Mouse (Mus musculus): ENCODE measurements around the gene Esf1. TPM values are rescaled to one million over a fixed set of nuclear protein-coding genes. Genes with fewer than 3 reads are reported as not detected.
"Not testable (repeated sequence)": the region's sequence is repeated elsewhere in the genome, so short reads cannot be mapped to it uniquely, and the experiment has no call there.

The Esf1 gene
- polyA plus RNA-seq, 1 experiment from 2014 or later, result 29.0 TPM

- H3K27ac ChIP-seq; H3K27me3 ChIP-seq; H3K9me3 ChIP-seq (replicated peaks); H3K4me3 ChIP-seq (replicated peaks); ATAC-seq (replicated peaks; ENCODE audit: low FRiP score); H3K4me1 ChIP-seq; H3K4me2 ChIP-seq; H3K9ac ChIP-seq: not testable (repeated sequence)
- peaks cover 45% of the 10 kb centered on the region for H3K36me3 ChIP-seq
- 93% methylated on average over 4 of the region's 4 CpGs for WGBS
Measured at GRCm38 (mm10) chr2:140151743-140152142, 18.6 kb downstream of the Esf1 start, which contains the start of gene Gm17374. Gm17374 (plus strand) TSS chr2:140152043.

GRCm38 (mm10) chr2:140125516-140125915, 44.8 kb downstream of the Esf1 start:
- Histone ChIP-seq H3K27me3 (no peaks in the 10 kb centered on the region), H3K27ac (no peak overlapping the region), H3K36me3 (peaks cover 79% of the 10 kb centered on the region), H3K9ac (no peak overlapping the region), H3K4me1 (no peaks in the 10 kb centered on the region), H3K4me3 (replicated peaks) (no peak overlapping the region), H3K4me2 (no peak overlapping the region), H3K9me3 (replicated peaks) (no peaks in the 10 kb centered on the region)
- WGBS, result 80% methylated on average over 2 of the region's 2 CpGs
- no peak for ATAC-seq (replicated peaks; ENCODE audit: low FRiP score)

DNA sequence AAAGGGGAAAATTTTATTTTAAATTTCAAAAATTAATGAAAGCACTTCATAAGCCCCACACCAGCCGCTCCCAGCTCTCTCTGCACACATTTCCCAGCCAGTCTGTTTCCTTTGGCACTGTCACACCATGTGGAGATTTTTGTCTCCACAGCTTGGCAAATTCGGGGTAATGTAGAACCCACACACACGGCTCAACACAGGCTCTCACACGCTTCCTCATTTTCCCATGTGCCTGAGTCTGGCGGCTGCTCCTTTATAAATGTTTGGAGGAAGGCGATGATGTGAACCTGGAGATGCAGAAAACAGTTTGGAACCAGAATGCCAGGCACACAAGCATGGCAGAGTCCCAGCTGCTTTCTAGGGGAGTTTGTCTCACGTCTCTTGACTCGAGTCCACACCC, 56.5 kb downstream of the Esf1 start:
- WGBS, result 86% methylated on average over 8 of the region's 8 CpGs
- no peaks in the 10 kb centered on the region for H3K27me3 ChIP-seq
- no peaks in the 10 kb centered on the region for H3K4me1 ChIP-seq
- H3K27ac ChIP-seq, result no peak overlapping the region
- ATAC-seq (replicated peaks; ENCODE audit: low FRiP score), result no peak
- no peaks in the 10 kb centered on the region for H3K36me3 ChIP-seq
- no peak overlapping the region for H3K4me3 ChIP-seq (replicated peaks)
- no peak overlapping the region for H3K9ac ChIP-seq
- no peaks in the 10 kb centered on the region for H3K9me3 ChIP-seq (replicated peaks)
- H3K4me2 ChIP-seq, result no peak overlapping the region

DNA sequence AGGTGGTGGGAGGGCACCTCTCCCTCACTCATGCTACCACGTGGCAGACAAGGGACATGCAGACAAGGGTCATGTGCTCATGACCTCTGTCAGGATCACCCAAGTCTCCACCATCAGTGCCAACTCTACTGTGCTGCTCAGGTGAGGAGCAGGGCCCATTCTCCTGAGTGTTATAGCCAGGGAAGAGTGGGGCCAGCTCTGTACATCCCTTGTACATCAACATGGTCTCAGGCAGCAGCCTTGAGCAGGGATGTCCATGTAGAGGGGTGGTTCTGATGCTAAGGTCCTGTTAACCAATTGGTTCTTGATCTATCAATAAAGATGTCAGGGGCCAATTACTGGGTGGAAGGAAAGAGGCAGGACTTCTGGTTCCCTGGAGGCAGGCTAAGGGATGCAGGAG, 61.4 kb downstream of the Esf1 start:
- no peaks in the 10 kb centered on the region for H3K4me1 ChIP-seq
- no peak overlapping the region for H3K9ac ChIP-seq
- H3K27ac ChIP-seq, result no peak overlapping the region
- no peak overlapping the region for H3K4me2 ChIP-seq
- H3K4me3 ChIP-seq (replicated peaks), result no peak overlapping the region
- ATAC-seq (replicated peaks; ENCODE audit: low FRiP score), result no peak
- no peaks in the 10 kb centered on the region for H3K9me3 ChIP-seq (replicated peaks)
- no peaks in the 10 kb centered on the region for H3K27me3 ChIP-seq
- no peaks in the 10 kb centered on the region for H3K36me3 ChIP-seq
- 24% methylated on average over 1 of the region's 1 CpGs for WGBS

DNA sequence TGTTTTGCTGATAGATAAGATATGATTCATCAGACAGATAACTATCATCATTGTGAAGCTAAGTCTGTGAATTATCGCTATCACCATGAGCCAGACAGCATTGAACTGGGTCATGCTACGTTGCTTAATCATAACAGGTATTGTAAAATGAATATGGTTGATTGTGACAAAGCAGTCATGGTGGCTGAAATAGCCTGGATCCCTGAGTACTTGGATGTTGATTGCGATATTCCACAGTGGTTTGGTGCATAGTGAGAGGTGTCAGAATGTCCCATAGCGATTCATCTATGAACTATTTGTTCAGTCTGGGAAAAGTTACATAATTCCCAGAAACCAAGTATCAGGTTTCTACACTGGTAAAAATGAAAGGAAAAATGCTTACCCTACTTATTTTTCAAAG, 62.7 kb downstream of the Esf1 start:
- no peaks in the 10 kb centered on the region for H3K4me1 ChIP-seq
- no peak overlapping the region for H3K27ac ChIP-seq
- H3K27me3 ChIP-seq, result no peaks in the 10 kb centered on the region
- 87% methylated on average over 4 of the region's 4 CpGs for WGBS
- H3K9ac ChIP-seq, result no peak overlapping the region
- H3K9me3 ChIP-seq (replicated peaks), result no peaks in the 10 kb centered on the region
- no peaks in the 10 kb centered on the region for H3K36me3 ChIP-seq
- no peak overlapping the region for H3K4me2 ChIP-seq
- no peak overlapping the region for H3K4me3 ChIP-seq (replicated peaks)
- no peak for ATAC-seq (replicated peaks; ENCODE audit: low FRiP score)

GRCm38 (mm10) chr2:140104951-140105350, 65.4 kb downstream of the Esf1 start:
- 59% methylated on average over 3 of the region's 3 CpGs for WGBS
- H3K4me2 ChIP-seq, result no peak overlapping the region
- ATAC-seq (replicated peaks; ENCODE audit: low FRiP score), result no peak

DNA sequence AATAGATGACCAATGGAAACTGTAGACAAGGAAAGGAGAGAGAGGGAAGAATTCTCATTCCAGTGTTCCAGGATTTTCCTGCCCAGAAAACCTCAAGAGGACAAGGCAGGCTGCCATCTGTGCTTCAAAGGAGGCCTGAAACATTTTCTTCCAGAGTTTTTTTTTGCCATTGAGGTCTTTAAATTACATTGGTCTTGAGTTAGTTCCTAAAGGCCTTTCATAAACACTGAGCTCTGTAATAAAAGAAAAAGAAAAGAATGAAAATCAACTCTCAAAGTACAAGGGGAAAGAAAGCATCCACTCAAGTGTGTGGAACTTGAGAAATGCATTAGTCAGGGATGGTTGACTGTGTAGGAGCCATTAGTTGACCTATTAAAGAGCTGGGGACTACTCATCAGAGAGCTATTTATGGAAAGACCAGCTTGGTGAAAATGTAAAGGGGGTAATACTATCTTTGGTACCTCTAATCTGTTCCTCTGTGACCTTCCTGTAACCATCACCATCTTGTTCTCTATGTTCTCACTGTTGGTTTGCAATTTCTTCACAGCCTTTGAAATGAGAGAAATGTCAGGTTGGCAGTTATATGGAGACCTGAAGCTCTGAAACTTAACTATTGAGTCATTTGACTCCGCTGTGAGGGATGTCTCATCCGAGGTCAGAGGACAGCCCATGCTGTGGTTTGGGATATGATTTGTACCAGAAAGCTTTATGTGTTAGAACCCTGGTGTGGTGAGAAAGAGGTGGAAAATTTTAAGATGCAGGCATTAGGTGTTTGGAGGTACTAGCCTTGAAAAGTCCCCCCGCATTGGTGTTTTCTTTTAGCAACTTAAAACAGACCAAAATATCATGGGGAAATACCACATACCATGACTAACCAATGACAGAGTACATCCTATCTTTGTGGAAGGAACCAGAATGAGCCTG, 69.6 kb downstream of the Esf1 start:
- Histone ChIP-seq H3K36me3 (no peaks in the 10 kb centered on the region), H3K9me3 (replicated peaks) (no peaks in the 10 kb centered on the region; the same call in 1 of the 2 replicates), H3K27ac (no peak overlapping the region), H3K27me3 (no peaks in the 10 kb centered on the region), H3K9ac (no peak overlapping the region), H3K4me2 (no peak overlapping the region), H3K4me3 (replicated peaks) (no peak overlapping the region), H3K4me1 (no peaks in the 10 kb centered on the region)
- no peak for ATAC-seq (replicated peaks; ENCODE audit: low FRiP score)
- 80% methylated on average over 3 of the region's 3 CpGs for WGBS

More at GRCm38 (mm10) chr2:140104951-140105350, 65.4 kb downstream of the Esf1 start:
- H3K4me3 ChIP-seq (replicated peaks), result no peak overlapping the region
- H3K27ac ChIP-seq, result no peak overlapping the region
- H3K4me1 ChIP-seq, result no peaks in the 10 kb centered on the region
- no peaks in the 10 kb centered on the region for H3K27me3 ChIP-seq
- no peaks in the 10 kb centered on the region for H3K36me3 ChIP-seq
- H3K9me3 ChIP-seq (replicated peaks), result no peaks in the 10 kb centered on the region
- H3K9ac ChIP-seq, result no peak overlapping the region

DNA sequence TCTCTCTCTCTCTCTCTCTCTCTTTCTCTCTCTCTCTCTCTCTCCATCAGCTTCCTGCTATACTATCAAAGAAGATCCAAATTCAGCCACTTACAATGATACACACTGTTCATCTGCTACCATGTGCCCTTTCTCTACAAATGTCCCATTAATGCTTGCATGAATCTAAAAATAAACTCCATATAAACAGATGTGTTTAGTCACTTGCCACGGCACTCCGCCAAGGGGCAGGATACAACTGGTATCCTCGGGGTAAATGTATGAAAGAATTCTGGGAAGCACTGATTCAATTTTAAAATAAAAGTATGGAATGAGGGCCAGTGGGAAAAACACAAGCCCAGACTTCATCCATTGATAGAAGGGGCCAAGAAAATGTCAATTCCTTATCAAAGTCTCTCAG, 70.4 kb downstream of the Esf1 start:
- no peak for ATAC-seq (replicated peaks; ENCODE audit: low FRiP score)
- no peak overlapping the region for H3K4me3 ChIP-seq (replicated peaks)
- H3K36me3 ChIP-seq, result no peaks in the 10 kb centered on the region
- 92% methylated on average over 3 of the region's 3 CpGs for WGBS
- no peak overlapping the region for H3K9ac ChIP-seq
- H3K27me3 ChIP-seq, result no peaks in the 10 kb centered on the region
- H3K4me2 ChIP-seq, result no peak overlapping the region
- no peaks in the 10 kb centered on the region; the same call in 1 of the 2 replicates for H3K9me3 ChIP-seq (replicated peaks)
- H3K27ac ChIP-seq, result no peak overlapping the region
- H3K4me1 ChIP-seq, result no peaks in the 10 kb centered on the region

DNA sequence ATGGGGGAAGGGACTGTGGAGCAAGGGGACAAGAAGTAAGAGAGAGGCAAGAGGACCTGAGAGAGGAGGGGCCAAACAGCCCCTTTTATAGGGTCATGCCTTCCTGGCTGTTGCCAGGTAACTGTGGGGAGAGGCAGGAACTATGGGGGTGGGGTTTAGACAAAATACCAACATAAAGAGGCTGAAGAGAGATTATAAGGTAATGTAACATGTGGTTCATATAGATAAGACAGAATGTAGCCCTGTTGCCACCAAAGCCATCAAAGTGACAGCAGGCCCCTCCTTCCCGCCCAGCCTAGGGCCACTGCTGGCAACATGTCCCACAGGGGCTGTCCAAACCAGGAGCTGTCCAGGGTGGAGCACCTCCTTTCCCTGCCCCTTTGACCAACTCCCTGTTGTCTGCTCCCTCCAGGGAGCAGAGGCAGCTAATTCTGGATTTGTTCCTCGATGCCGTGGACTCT, 73.2 kb downstream of the Esf1 start:
- WGBS, result 65% methylated on average over 3 of the region's 3 CpGs
- H3K36me3 ChIP-seq, result no peaks in the 10 kb centered on the region
- no peaks in the 10 kb centered on the region for H3K4me1 ChIP-seq
- peak; percentile 87 for ATAC-seq (replicated peaks; ENCODE audit: low FRiP score)
- H3K27ac ChIP-seq, result no peak overlapping the region
- H3K27me3 ChIP-seq, result no peaks in the 10 kb centered on the region
- H3K9ac ChIP-seq, result no peak overlapping the region
- no peak overlapping the region for H3K4me2 ChIP-seq
- H3K9me3 ChIP-seq (replicated peaks), result no peaks in the 10 kb centered on the region; the same call in 1 of the 2 replicates
- H3K4me3 ChIP-seq (replicated peaks), result no peak overlapping the region

DNA sequence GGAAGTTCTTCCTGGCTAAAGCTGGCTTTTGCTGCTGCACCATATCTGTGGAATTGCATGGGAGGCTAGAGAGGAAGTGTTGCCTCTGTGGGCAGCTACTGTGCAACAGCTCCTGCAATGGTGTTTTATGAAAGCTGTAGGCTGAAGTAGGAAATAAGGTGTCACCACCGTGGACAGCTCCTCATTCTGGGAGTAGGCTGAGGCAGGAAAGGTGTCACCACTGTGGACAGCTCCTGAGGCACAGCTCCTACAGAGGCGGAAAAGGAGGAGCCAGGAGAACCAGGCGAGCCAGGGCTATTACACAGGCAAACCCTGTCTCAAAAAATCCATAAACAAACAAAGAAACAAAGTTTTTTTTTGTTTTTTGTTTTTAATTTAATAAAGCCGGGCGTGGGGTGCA, 74.3 kb downstream of the Esf1 start:
- ATAC-seq (replicated peaks; ENCODE audit: low FRiP score), result no peak
- H3K4me1 ChIP-seq, result no peaks in the 10 kb centered on the region
- H3K27me3 ChIP-seq, result no peaks in the 10 kb centered on the region
- 86% methylated on average over 5 of the region's 5 CpGs for WGBS
- H3K27ac ChIP-seq, result no peak overlapping the region
- no peak overlapping the region for H3K4me2 ChIP-seq
- H3K9ac ChIP-seq, result no peak overlapping the region
- no peak overlapping the region for H3K4me3 ChIP-seq (replicated peaks)
- no peaks in the 10 kb centered on the region; the same call in 1 of the 2 replicates for H3K9me3 ChIP-seq (replicated peaks)
- H3K36me3 ChIP-seq, result no peaks in the 10 kb centered on the region

DNA sequence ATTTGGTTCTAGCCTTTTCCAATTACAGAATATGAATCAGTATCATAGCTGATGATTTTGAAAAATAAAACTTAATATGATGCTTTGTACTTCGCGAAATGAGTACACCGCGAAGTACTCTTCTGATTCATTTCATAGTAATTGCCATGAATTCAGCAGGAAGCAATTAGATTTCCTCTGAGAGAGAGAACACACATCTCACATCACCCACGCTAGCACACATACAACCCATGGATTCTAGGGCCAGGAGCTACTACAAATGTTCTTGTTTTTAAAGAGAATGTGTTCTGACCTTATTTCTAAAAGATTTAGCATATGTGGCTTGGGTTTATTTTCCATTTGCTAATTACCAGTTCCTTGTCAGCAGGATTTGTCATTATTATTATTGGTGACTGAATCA, 76.9 kb downstream of the Esf1 start:
- no peaks in the 10 kb centered on the region; the same call in 1 of the 2 replicates for H3K9me3 ChIP-seq (replicated peaks)
- no peaks in the 10 kb centered on the region for H3K27me3 ChIP-seq
- no peak for ATAC-seq (replicated peaks; ENCODE audit: low FRiP score)
- no peaks in the 10 kb centered on the region for H3K4me1 ChIP-seq
- no peaks in the 10 kb centered on the region for H3K36me3 ChIP-seq
- no peak overlapping the region for H3K4me3 ChIP-seq (replicated peaks)
- 91% methylated on average over 5 of the region's 5 CpGs for WGBS
- H3K4me2 ChIP-seq, result no peak overlapping the region
- no peak overlapping the region for H3K27ac ChIP-seq
- no peak overlapping the region for H3K9ac ChIP-seq

DNA sequence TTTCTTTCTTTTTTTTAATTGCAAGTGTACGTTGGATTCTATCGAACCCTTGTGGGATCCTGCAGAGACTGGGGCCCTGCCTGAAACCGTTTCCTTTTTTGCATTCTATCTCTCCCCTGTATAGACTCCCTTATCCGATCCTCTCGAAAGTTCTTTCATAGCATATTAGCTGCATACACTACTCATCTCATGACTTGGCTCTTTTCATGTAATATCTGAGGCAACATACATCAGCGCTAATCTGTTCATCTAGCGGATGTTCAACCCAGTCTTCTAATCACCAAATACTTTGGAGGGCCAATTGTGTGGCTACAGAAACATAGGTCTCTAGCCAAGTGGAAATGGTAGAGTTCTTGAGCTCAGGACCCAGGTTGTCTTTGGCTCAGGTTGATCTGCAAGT, 86.1 kb downstream of the Esf1 start:
- Histone ChIP-seq H3K4me1 (no peaks in the 10 kb centered on the region), H3K36me3 (no peaks in the 10 kb centered on the region), H3K27me3 (no peaks in the 10 kb centered on the region), H3K4me2 (no peak overlapping the region), H3K27ac (no peak overlapping the region), H3K4me3 (replicated peaks) (no peak overlapping the region), H3K9ac (no peak overlapping the region), H3K9me3 (replicated peaks) (no peaks in the 10 kb centered on the region)
- no peak for ATAC-seq (replicated peaks; ENCODE audit: low FRiP score)
- 89% methylated on average over 7 of the region's 7 CpGs for WGBS

Data from kidney, embryonic 15.5 days (tissue).